Mouse (Mus musculus) megakaryocyte, embryonic 14.5 days (primary cell): ENCODE measurements around the gene Gm20388.

Experiments
- FLI1 ChIP-seq: IDR thresholded peaks from 2 replicates; pipeline ENCODE4 v1.6.1; 2012; ENCODE audit warnings: low read length, inconsistent platforms, mixed read lengths
- GATA1 ChIP-seq: IDR thresholded peaks from 3 replicates; pipeline ENCODE4 v1.6.1; 2012; ENCODE audit warnings: mixed read lengths, low read length, inconsistent platforms, borderline replicate concordance

- TF ChIP-seq GATA1 (no peak), FLI1 (no peak)
Measured at GRCm38 (mm10) chr8:121358609-121359008, 1448.0 kb downstream of the Gm20388 start.
